Mouse (Mus musculus) retina, postnatal 1 day (tissue): ENCODE measurements around the gene Fhl3.

Source experiments
- DNase-seq: peaks from one replicate; pipeline ENCODE4 v3.0.0-alpha.2; 2012

Gene Fhl3

DNA sequence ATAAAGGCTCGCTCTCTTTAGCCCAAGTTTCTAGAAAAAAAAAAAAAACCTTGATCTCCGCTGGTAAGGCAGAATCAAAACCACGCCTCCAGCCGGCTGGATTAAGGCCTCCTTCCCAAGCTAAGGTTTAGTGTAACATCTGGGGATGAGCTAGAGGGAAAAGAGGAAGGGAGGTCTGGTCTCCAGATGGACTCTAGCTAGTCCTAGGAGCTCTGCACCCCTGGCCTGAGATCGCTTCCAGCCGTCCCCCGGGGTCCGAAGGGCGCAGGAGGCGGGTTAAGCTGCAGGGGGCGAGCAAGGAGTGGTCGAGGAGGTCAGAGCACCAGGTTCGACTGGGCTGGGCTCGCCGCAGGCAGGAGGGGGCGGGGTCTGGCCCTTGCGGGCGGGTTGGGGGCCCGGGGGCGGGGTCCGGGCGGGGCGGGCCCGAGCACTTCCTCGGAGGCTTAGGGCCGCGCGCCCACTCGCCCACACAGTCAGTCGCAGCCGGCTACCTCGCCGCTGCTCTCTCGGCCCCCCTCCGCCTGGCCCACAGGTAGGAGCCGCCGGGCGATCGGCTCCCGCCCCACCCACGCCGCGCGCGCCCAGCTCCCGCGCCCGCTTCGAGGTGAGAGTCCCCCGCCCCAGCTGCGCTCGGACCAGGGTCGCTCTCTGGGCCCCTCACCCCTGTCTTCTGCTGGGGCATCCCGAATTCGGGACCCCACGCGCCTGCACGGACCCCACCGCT lies at the start of gene Fhl3:
Gene Fhl3 (plus strand): TSS at position 454 of the 724 bp plus-strand sequence.
- peak; percentile 67 for DNase-seq

DNA sequence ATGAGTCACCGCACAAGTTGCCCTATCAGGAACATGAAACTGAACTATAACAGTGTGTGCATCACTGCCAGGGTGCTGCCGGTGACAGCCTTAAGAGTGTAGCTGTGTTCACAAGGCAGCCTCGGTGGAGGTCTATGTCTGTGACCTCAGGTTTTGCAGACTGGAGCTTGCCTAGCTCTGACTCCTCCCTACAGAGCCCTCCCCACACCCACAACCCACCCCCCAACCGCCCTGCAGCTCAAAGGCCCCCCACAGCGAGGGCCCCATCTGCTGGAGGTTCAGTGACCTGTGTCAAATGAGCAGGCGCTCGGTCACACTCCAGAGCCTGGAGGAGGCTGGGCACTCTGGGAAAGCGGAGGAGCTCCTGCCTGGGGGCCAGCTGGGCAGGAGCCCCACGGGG lies 47.6 kb upstream of the Fhl3 start:
- DNase-seq = peak; percentile 93

DNA sequence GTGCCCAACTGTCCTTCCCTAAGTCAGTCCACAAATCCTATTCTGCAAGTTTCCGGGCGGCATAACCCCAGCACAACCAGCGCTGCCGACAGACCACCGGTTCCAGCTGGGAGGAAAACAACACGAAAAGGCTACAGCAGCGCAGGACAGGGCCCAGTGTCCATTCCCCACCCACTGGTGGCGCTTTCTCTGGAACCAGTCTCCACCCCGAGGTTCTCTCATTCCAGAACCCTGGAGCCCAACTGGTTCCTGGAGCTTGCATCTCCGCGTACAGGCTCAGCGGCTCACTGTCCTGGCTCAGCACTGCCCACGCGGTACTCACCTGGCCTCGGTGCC lies 44.0 kb upstream of the Fhl3 start, which contains the start of gene Pou3f1:
Gene Pou3f1 (plus strand): TSS at position 290 of the 336 bp plus-strand sequence.
- peak; percentile 63 for DNase-seq

DNA sequence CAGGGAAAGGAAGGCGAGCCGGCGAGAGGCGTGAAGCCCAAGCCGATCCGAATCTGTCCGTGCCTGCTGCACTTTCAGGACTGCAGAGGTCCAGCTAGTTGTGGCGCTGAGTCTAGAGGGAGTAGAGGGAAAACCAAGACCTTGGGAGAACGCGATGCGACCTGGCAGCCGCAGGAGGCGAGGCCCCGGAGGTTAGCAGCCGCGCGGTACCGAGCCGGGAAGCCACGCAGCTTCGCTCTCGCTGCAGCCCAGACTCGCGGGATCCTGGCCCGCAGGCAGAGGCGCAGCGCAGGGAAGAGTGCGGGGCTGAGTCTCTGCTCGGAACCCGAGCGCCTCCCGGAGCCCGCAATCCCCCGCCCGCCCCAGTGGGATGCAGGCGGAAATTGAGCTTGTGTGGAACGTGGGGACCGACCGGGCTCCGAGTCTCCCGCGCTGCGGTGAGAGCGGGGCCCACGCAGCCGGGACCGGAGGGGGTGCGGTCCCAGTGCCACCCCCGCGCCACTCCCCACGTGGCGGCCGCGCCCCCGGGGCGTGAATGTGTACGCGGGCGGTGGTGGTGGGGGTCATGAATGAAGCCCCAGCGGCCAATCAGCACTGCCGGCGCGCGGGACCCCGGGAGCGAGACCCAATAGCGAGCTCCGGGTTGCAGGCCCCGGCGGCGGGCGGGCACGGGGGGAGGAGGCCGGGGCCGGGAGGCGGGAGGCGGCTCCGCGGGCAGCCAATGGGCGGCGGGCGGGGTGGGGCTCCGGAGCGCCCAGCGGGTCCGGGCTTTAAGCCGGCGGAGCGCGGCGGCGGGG lies 43.4 kb upstream of the Fhl3 start:
- peak; percentile 94 for DNase-seq

DNA sequence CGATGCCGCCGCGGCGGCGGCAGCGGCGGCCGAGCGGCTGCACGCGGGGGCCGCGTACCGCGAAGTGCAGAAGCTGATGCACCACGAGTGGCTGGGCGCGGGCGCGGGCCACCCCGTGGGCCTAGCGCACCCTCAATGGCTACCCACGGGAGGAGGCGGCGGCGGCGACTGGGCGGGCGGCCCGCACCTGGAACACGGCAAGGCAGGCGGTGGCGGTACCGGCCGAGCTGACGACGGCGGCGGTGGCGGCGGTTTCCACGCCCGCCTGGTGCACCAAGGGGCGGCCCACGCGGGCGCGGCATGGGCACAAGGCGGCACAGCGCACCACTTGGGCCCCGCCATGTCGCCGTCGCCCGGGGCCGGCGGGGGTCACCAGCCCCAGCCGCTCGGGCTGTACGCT lies 42.7 kb upstream of the Fhl3 start:
- DNase-seq = no peak

DNA sequence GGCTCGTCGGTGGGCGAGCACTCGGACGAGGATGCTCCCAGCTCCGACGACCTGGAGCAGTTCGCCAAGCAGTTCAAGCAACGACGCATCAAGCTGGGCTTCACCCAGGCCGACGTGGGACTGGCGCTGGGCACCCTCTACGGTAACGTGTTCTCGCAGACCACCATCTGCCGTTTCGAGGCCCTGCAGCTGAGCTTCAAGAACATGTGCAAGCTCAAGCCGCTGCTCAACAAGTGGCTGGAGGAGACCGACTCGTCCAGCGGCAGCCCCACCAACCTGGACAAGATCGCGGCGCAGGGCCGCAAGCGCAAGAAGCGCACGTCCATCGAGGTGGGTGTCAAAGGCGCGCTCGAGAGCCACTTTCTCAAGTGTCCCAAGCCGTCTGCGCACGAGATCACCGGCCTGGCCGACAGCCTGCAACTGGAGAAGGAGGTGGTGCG lies 42.1 kb upstream of the Fhl3 start:
- DNase-seq = peak; percentile 74

DNA sequence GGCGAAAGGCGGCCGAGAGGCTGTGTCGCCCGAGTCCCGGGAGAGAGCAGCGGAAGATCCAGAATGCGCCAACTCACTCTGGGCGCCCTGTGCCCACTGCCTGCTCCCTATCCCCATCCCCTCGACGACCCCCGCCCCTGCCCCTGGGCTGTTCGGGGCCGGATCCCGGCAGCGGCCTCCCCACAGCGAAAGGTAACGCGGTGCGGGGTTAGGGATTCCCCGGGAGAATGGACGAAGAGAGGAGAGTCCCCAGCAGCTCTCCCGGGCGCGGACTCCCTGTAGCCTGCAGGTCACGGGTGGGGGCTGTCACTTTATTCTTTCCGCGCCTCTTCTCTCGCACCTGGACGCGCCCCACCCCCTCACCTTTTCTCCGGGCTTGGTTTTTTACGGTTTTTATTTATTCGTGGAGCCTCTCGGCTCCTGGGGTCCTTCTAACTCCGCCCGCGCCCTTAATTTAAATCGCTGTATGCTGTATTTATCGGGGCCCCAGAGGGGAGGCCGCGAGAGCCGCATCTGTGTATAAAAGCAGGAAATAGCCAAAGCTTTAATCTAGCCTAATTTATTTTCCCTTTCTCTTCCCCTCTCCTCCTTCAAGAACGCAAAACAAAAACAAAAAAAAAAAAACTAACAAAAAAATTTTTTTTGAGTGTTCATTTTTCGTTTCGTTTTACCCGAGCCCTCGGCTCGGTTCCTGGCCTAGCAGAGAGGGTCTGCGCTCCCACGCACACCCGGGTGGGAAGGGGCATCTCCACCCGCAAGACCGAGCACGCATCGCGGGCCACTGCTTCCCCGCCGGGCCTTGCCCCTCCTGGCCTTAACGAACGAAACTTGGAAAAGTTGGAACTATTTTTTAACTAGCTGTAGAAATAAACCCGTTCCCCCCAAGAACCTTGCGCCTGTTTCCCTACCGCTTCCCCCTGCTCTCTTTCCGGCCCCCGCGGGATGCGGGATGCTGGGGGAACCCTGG lies 41.0 kb upstream of the Fhl3 start:
- peak; percentile 39 for DNase-seq

DNA sequence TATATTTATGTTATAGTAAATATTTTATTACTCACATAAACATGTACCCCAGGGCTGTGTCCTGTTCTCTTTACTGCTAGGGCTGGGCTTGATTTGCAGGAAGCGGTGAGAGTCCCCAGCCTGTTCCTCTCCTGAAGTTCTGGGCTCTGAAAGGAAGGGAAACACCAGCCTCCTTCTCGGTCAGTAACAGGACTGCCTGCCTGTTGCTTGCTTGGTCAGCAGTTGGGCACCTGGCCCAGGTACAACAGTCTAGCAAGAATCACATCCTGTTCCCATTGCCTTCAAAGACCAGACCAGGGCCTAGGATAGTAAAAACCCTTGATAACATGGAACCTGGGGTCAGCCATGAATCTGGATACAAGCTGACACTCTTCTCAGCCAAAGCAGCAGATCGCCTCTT lies 39.9 kb upstream of the Fhl3 start:
- DNase-seq = peak; percentile 2

DNA sequence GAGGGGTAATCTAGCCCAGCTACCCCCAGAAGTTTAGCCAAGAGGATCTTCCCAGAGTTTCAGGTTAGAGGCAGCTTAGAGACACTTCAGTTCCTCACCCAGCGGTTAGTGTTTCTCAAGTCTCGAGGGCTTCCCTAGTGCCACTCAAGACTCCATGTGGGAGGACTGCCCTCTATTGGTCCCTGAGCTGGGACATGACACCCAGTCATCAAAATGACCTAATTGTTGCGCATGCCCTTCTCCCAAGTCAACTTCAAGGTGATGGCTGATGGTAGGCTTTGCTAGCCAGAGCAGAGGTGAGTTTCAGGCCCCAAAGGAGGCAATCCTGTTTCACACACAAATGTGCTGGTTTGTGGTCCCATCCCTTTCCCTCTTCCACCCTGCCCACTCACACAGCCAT lies 37.5 kb upstream of the Fhl3 start:
- peak; percentile 55 for DNase-seq

DNA sequence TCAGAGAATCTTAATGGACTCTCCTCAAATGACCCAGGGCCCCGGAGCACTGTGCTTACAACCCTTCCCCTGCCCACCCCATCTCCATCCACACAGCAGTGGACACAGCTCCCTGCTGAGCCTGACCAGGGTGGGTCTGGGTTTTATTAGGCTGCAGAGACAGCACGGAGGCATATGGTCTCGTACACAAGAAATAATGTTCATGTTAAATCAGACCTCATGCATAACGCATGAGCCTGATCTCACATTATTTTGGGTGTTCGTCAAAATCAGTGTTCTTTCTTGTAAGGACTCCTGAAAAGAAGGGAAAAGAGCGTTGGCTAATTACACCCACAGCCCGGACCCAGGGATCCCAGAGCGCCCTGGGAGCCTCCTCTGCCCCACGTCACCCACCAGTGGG lies 36.3 kb upstream of the Fhl3 start:
- peak; percentile 2 for DNase-seq

DNA sequence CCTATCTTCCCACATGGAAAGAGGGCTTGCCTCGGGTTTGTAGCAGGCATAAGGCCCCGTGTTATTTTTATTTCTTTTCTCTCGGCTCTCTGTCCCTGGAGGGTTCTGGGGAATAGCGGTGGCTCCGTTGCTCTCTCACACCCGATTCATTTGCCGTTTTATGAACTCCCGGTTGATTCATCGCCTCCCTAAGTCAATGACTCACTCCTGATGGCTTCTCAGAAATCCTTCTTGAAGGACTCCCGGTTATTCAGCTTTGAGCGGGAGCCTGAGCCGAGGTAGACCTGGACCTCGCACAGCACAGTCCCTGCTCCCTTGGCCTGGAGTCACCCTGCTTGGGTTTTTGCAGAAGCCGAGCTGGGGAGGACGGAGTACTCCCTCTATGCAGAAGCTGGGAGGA lies 35.9 kb upstream of the Fhl3 start:
- no peak for DNase-seq

DNA sequence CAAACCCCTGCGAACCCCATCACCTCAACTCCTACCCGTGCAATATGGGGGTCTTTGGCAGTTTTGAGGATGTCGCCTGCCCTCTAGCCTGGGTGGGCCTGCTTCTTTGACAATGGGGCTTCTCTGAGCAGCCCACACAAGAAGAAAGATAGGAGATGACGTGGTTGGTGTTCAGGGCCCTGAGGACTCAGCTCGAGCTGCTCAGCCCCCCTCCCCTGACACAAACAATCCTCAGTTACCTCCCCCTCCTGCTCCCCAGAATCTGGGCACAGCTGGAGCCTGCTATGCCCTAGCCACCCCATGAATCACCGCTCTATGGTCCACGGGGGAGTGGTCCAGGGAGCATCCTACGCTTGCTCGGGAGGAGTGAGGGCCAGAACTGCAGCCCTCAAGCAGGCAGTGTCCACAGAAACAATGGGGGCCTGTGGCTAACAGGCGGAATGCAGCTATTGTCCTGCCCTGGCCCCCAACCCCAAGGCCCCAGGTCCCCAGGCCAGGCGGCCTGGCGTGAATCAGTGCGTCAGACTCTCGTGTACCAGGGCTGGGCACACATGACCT lies 32.9 kb upstream of the Fhl3 start:
- DNase-seq = peak; percentile 60

DNA sequence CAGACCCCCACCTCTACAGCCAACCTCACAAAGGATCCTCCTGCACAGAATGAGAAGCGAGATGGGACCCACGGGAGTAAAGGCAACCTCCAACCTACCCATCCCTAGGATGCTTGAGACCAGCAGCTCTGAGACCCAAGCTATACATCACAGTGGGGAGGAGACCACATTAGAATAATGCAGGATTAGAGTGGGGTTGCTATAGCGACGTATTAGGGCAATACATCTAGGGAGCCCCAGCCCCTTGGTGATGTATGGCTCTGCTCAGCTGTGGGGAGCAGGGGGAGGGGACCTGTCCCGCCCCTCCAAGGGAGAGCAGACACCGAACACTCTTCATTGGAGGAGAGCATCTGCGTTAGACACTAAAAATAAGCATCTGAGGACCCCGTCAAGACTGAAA lies 32.4 kb upstream of the Fhl3 start:
- peak; percentile 75 for DNase-seq

DNA sequence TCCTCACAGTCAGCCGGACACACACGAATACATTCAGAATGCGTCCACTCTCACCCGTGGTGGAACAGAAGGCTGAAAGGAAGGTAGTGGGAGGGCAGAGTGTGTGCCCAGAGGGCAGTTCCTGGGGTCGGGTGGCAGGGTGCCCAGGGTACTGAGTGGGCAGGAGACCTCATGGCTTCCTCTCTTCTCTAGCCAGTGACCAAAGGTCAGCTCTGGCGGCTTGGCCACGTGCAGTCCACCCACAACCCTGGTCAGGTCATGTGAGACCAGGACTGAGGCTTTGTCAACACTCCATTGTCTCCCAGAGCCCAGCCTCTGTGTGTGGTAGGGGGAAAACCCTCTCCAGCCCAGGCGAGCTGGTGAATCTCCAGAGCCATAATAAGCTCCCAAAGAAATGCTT lies 30.3 kb upstream of the Fhl3 start:
- DNase-seq = peak; percentile 50

DNA sequence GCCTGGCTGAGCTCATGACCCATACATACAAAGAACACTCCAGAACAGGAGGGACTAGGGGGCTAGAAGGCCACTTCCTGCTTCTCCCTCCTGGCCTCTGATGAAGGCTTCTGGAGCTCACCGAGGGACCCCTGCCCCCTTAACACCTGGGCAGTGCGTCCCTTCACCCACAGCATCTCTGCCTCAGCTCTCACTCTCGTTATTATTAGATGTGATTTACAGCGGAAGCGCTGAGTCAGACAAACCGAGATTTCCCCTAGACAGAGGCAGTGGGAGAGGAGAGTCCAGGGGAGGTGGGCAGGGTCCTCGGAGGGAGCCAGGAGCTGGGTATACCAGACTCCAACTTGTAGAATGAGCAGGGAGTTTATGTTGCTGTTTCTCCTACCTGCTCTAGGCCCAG lies 28.9 kb upstream of the Fhl3 start:
- peak; percentile 12 for DNase-seq

DNA sequence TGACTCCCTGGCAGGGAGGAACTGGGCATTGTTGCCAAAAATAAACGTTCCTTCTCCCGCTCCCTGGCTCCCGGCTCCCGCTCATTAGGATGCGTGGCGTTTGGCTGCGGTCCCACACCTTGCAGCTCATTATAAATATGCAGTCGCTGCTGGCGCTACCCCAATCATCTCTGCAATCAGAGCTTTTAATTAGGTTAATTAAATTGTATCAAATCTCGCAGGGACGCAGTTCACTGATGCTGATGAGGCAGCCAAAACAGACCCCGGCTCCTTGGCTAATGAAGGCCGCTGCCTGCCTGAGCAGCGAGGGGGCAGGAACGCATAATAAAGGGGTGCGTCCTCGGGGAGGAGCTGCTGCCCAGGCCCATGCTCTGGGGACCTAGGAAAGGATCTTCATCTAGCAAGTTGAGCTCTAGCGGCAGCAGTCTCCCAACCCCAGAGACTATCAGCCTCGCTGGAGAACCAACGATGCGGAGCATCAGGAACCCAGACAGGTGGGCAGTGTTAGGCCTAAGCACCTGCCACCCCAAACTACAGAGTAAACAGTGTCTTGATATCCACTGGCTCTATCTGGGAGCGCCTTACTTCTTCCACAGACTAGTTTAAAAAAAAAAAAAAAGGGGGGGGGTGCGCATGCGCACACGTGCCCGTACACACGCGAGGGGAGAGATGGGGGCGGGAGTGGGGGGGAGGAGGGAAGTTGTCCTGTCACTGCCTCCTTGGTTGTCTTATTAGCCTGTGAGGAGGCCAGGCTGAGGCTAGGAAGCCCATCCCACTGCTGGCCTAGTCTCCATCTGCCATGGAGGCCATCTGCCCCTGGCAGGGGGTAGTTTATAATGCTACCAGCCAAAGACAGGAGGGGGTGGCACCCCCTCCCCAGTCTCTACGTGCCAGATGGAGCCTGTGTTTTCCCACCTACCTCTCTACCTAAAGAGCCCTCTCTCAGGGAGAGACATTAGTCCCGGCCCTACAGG lies 27.9 kb upstream of the Fhl3 start:
- peak; percentile 92 for DNase-seq

DNA sequence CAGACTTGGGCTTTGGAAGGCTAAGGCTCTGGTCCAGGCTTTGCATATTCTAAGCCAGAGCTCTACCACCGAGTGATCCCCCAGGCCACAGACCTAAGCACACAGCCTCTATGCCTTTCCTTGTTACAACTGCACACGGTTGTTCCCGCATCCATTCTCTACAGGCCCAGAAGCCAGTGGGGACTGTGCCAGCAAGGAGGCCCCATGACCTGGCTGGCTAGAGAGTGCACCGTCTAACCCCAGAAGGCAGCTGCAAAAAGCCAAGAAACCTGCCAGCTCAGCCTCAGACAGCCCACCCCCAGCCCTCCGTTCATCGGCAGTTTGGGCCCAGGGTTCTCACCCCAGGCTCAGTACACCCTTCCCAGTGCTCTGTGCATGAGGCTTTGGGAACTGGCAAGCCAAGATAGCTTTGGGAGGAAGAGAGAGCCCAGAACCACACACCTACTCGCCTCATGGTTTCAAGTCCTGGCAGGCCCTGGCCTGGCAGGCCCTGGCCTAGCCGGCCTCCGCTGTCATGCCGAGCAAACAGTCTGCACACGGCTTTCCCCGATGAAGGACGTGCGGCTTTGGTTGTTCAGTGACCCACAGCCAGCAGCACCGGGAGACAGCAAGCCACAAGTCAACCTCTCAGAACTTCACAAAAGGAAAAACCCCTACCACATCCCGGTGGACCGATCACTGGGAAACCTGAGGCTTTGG lies 26.0 kb upstream of the Fhl3 start:
- DNase-seq = no peak

DNA sequence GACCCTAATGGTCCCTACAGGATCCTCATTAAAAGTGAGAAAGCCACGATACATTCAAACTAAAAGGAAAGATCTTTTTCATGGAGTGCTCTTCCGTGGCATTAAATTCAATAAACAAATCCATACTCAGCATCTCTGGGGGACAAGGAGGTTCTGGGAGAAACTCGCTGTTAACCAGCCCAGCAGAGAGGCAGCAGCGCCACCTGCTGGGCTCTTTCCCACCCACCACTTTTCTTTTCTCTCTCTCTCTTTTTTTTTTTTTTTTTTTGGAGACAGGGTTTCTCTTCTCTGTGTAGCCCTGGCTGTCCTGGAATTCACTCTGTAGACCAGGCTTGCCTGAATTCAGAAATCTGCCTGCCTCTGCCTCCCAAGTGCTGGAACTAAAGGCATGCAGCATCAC lies 25.5 kb upstream of the Fhl3 start:
- peak; percentile 83 for DNase-seq

DNA sequence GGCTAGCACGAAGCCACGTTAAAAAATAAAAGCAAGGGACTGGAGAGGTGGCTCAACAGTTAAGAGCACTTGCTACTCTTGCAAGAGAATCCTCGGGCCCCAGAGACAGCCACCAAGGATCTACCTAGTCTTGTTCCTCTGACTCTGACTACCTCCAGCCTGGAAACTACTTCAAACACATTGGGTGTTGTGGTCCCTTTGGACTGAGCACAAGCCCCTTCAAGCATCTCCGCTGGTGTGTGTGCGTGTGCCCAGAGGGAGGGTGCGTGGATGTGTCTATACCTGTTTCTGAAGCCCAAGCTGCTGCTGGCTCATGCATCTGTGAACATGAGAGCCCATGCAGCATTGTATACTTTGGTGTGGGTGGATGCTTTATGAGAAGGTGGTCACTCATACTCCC lies 24.5 kb upstream of the Fhl3 start:
- DNase-seq = no peak

DNA sequence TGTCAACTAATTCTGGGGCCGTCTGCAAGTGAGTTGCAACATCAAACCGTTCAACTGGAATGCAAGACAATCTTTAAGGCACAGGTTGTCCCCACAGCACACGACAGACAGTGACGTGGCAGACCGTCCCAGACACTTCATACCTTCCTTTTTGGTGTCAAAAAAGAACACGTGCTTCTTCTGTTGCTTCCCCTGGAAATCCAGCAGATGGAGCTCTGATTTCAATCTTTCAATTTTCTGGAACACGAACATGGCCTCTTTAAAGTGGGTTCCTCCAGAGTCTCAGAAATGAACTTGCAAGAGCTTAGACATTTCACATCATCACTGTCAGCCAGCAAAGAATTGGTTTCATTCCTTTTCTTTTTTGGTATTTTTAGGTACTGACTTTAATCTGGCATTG lies 18.2 kb upstream of the Fhl3 start:
- peak; percentile 50 for DNase-seq

DNA sequence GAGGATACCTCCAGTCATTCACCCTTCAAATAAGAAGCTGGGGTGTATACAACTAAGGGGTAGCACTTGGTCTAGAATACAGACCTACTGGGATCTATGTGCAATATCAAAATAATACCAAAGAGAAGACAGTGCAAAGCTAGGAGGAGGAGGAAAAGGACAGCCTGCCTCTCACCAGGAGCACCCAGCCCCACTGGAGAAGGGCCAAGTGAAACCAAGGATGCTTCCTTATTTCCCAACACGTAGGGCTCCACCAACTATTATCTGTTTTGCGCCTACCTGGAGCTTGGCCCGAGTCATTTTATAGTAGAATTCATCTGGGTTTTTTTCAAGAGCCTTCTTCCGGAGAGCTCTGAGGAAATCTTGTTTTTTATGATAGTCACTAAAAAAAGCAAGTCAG lies 17.0 kb upstream of the Fhl3 start:
- no peak for DNase-seq
